Mouse (Mus musculus): ENCODE results near the gene Ppm1e. TPM values are rescaled to one million over a fixed set of nuclear protein-coding genes. Genes with fewer than 3 reads are reported as not detected.
"Not testable (repeated sequence)": the region's sequence is repeated elsewhere in the genome, so short reads cannot be mapped to it uniquely, and the experiment has no call there.

Ppm1e gene
- total RNA-seq, 2 experiments from 2014 or later: 0.59 to 0.67 TPM

DNA sequence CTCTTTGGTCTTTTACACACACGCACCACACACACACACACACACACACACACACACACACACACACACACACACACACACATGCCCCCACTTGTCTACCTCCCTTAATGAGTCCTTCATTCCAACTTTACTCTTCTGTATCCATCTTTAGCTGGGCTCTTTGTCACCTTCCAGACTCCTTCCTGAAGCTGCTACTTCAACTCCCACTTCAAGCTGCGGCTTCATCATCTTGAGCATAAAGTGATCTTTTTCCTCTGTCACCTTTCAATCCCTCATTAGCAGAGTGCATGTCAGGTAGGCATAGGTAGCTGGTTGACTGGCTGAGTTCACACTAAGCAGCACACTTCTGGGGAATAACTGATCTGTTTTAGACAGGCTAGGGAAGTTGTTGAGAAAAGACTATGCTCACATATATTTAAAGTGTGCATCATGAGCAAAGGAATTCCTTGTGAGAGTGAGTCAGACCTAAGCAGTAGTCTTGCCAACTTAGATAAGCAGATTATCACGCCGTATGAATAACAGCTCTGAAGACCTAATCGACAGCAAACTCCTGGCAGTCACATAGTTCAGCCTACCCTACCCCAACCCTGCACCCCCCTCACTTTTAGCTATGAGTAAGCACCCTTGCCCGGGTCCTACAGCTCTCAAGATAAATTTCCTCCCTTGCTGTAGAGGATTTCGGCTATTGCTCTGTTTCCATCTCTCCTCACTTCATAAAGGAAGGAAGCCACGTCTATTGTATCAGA is 49.3 kb downstream of the Ppm1e start:
- no peak for DNase-seq

DNA sequence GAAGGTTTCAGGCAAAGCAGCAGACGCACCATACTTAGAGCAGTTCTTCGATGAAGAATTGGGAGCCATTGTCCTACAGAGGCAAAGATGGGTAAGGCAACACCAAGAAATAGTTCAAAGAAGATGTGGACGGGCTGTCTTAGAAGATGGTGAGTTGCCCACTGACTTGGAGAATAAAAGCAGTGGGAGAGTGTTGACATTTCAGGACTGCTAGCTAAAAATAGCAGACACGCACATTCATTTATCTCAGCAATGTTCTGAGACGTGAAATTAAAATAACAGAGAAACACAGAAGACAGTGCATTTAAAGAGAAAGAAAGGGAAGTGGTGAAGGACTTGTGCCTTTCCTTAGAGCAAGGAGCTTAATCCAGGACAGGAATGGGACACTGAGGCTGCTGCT is 59.8 kb downstream of the Ppm1e start:
- DNase-seq: no peak

DNA sequence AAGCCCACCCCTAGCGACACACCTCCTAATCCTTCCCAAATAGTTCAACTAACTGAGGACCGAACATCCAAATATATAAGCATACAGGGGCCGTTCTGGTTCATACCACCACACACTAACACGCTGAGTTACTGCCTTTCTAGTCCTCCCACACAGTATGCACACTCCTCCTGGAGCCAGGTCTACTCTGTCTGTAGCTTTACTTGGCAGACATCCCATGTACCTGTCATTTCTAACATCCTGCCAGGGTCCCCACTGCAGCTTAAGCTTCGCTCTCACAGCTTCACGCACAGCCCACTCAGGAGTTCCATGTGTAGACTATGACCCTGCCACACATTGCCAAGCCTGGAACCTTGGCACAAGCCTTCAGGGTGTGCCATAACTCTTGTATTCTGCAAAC is 62.4 kb downstream of the Ppm1e start:
- DNase-seq: no peak

DNA sequence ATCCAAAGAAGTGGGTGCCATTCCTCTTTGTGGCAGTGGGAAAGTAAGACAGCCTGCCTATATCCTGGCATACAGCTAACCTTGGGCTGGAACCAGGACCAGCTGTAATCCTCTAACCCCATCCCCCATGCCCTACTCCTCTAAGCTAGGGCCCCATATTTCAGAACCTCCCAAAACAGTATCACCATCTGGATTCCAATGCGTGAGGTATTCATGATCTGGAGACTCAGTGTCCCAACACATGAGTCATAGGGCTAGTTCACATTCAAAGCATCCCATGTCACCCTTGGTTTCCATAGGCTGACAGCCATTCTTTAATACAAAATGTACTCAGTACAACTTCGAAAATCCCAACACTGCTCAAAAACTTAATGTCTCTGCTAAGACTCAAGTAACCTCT is 63.2 kb downstream of the Ppm1e start:
- DNase-seq: no peak

DNA sequence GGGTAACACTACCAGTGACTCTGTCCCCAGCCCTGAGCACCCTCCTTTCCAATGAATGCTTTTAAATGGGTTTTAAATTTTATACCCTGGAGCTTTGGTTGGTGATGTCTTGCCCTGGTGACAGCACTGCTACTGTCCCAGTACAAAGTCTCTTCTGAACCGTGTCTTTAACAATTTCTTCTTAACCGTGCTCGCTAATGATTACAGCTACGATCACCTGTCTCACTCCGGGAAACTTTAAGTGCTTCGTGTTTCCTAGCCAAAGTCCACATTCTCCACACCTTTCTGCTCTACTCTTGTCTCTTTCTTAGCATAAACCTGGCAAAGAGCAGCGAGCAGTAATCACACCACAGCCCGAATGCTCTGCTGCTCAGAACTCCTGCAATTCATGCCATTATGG is 69.5 kb downstream of the Ppm1e start:
- no peak for DNase-seq

DNA sequence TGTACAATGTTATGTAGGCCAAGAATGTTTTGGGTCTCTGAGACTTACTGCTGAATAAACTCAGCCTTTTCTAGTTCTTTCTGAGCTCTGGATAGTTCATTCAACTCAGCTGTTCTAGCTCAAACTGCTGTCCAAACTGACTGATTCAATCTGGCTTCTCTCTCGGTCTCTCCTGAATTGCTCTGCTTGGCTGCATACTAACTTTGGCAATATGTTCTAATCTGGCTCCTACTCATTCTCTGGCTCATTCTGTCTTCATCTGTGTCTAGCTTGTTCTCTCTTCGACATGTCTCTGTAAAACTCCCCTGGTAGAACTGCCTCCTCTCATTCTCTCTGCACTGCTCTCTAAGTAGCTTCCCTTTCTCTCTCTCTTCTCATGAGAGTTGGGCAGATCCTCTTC is 72.6 kb downstream of the Ppm1e start:
- no peak for DNase-seq

DNA sequence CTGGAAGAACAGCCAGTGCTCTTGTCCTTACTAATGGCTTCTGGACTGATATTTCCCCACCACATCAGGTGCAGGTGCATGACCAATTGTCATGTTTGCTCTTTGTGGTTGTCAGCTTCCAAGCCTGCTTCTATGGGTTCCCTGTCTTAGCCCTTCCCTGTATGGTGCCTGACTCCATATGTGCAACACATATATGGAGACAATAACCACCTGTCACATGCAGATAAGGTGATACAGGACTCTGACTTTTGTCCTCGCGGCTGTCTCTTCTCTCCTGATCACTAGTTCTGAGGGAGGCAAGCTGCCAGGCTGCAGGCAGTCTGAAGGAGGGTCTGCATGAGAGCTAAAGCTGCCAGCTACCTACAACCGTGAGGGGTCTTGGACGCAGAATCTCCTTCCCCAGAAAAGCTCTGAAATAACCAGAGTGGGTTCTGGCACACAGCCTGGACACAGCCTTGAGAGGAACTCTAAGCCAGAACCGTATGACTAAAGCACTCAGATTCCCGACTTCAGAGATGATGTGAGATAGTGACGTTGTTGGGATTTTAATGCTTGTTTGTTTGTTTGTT is 76.8 kb downstream of the Ppm1e start:
- no peak for DNase-seq

DNA sequence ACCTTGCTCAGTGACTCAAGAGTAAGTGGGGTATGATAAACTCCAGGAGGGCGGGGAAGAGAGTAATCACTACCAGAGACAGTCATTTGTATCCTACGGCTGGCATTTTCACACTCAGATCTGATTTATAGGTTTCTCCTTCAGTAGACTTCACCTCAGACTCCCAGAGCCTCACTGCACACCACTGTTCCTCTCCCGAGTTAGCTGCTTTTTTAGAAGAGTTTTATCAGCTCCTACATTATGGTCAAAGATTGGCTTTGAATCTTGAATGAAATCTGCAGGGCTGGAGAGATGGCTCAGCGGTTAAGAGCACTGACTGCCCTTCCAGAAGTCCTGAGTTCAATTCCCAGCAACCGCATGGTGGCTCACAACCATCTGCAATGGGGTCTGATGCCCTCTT is 79.4 kb downstream of the Ppm1e start:
- no peak for DNase-seq

DNA sequence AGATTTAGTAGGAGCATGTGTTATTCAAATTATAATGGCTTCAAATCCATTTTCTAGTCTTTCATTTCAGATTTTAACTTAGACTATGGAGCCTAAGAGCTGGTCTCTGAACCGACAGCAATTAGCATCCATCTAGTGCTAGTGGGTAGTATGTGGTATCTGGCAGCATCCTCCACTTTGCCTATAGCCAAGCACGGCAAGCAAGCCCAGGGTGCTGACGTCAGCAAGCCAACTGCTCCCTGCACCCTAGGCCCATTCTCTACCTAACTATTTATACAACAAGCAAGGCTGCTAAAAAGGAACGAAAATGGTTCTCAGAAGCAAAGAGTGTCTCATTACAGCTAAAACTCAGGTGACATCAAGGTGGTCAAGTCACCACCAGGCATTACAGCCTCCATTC is 80.0 kb downstream of the Ppm1e start:
- no peak for DNase-seq

DNA sequence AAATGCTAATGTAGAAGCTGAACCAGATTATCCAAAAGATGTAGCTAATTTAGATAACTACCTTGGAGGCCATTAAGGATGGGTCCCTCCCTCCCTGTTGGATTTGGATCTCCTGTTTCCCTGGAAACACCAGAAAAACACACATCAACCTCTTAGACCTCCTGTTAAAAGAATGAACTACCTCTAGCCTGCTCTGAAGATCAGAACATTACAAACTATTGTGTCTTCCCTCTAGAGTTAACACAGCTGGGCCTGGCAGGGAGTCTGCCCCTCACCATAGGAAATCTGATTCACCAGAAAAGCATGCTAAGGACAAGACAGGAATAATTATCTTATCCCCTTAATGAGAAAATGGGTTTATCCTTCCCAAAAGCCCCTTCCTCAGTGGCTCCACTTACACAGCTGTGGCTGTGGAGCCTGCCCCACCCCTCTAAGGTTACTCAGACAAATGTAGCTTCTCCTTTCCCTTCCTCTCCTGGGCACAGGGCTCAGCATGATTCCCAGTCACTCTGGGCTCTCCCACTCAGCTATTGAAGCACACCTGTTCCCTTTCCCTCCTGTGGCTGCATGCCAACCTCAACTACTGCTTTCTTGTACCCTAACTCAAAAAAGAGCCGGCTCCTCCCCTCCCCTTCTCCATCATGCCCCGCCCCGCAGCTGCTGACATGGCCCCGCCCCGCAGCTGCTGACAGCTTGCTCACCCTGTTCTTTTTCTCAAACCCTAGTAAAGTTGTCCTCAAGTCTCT is 82.4 kb downstream of the Ppm1e start:
- DNase-seq: no peak

DNA sequence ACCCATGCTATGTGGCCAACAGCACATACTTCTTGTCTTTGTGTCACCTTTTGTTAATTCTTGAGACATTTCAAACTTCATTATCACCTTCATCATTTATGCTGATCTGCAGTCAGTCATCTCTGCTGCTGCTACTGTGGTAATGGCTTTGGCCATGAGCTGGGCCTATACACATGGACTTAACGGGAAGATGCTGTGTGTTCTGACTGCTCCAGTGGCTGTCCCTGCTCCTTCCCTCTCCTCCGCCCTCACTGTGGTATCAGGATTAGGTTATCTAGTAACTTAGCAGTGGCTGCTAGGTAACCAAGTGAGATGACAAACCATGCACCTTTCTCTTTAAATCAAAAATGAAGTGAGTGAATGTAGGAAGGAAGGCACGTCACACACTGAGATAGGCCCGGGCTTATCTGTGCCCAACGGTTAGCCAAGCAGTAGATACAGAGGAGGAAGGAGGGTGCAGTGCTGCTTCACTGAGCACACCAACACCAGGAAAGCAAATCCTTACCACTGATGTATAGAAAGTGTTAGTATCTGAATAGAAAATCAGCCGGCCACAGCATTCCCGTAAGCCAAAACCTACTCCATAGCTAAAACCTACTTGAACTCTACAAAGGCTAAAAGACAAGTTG is 83.3 kb downstream of the Ppm1e start:
- DNase-seq: no peak

DNA sequence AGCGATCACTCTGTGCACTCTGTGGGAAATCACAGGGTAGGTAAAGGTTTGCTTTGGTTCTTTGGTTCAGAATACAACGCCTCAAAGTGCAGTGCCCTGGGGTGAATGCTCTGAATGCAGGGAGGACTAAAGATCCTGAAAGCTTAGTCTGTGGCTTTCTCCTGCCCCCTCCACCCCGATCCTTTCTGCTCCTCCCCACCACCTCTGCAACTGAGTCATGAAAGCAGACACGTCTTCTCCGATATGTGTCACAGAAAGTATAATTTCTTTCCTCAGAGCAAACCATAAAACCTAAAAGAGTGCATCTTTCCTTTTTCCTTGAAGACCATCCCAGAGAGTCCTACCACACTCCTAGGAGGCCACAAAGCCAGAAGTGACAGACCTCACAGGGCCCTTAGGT is 86.1 kb downstream of the Ppm1e start:
- DNase-seq: no peak

DNA sequence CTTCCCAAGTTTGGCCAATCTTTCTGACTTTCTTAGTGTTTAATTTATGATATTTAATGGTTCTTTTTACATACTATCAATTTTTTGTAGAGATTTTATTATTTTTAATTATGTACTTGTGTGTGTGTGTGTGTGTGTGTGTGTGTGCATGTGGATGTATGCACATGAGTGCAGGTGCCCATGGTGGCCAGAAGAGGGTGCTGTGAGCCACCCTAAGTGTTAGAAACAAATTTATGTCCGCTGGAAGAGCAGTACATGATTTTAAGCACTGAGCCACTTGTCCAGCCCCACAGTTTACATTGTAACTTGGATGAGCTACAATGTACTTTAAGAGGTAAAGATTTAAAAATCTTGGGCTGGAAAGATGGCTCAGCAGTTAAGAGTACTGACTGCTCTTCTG is 87.3 kb downstream of the Ppm1e start:
- no peak for DNase-seq

DNA sequence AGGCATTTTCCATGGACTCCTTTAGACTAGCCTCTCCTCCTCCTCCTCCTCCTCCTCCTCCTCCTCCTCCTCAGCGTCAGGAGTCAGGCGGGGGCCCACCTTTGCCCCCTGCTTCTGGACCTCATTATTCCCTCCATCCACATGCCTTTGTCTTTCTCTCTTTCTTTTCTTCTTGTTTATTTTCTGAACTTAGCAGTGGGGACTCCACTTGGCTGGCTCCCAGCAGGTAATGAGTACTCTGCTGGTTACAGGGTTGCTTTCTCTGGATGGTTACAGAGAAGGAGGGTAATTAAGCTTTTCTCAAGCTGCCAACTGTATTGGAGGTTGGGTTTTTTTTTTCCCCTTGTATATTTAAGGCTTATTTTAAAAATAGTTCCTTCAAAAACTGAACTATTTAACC is 87.9 kb downstream of the Ppm1e start:
- DNase-seq: no peak

DNA sequence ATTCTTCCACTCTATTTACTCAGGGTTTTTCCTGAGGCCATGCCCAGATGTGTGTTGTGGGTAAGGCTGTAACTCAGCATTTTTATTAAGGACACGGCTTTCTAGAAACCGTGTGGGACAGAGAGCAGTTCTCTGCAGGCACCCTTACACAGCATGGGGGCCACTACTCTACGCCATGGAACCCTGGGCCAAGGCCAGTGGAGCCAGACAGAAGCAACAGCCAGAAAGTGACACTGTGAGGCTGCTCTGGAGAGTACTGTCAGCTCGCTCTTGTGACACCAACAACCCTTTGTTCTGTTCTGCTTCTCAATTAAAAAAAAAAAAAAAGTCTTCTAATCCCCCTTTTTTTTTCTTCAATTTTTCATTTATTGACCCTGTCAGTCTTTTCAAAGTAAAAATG is 88.4 kb downstream of the Ppm1e start:
- no peak for DNase-seq

DNA sequence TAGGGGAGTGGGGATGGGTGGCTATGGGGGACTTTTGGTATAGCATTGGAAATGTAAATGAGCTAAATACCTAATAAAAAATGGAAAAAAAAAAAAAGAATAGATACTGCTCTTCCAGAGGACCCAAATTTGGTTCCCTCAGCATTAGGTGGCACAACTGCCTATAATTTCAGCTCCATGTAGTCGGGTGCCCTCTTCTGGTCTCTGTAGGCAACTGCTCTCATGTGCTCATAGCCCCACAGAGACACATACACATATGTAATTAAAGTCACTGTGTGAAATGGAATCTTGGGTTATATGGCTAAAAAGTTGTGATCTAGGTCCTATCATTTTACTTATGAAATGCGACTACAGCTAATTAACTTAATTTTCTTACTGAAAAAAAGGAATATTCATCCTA is 90.0 kb downstream of the Ppm1e start:
- DNase-seq: no peak

DNA sequence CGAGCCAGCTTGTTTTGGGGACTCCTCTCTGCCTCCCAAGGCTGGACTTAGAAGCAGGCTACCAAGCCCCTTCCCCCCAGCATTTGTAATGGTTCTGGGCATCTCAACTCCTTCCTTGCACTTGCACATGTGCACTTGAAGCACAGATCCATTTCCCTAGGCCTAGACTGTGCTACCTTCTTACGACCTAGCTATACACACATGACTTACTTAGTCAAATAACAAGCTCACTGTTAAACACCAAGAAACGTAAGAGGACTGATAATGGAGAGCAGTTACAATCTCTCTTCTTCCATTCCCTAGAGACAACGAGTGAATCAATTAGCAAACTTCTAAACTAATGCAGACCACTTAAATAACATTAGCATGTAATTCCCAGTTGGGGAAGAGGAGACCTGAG is 92.6 kb downstream of the Ppm1e start:
- DNase-seq: no peak

DNA sequence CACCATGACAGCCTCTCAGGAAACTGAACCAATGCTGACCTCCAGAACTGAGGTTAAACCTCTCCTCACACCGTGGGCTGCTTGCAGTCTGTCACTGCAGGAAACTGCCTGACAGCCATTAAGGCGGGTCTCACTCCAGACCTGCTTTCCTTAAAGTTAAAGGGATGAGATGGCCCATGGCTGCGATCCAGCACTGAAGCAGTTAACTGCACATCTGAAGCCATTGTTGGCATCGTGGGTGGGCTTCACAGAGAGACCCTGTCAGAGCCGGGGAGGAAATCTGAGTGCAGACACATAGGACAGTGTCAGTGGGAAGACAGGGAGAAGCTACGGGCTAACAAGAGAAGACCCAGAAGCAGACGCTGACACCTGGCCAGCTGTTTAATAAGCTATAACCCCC is 94.9 kb downstream of the Ppm1e start:
- no peak for DNase-seq

DNA sequence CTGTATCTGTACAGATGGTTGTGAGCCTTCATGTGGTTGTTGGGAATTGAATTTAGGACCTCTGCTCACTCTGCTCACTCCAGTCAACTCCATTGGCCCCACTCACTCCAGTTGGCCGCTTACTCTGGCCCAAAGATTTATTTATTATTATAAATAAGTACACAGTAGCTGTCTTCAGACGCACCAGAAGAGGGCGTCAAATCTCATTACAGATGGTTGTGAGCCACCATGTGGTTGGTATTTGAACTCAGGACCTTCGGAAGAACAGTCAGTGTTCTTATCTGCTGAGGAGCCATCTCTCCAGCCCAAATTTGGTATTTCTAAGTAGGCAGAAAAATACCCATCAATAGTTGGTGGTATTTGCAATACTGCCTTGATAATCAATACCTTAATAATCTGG is 97.1 kb downstream of the Ppm1e start:
- not testable (repeated sequence) for DNase-seq

DNA sequence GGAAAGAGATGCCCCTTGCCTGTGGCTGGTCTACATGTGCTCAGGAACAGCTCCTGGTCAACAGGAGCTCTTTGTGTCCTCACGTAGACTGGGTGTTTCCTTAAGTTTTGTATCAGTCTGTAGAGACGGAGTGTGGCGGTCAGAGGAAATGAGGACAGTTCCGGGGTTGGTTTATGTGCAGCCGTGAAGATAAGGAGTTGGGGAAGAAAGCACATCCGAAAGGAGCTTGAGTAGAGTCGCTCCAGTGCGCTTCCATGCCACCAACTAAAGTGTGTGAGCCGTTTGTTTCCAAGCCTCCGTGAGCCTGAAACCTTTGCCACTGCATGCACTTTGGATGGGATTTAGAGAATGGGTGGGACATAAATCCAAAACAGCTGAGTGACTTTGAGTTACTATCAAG is 99.0 kb downstream of the Ppm1e start:
- DNase-seq: no peak

DNA sequence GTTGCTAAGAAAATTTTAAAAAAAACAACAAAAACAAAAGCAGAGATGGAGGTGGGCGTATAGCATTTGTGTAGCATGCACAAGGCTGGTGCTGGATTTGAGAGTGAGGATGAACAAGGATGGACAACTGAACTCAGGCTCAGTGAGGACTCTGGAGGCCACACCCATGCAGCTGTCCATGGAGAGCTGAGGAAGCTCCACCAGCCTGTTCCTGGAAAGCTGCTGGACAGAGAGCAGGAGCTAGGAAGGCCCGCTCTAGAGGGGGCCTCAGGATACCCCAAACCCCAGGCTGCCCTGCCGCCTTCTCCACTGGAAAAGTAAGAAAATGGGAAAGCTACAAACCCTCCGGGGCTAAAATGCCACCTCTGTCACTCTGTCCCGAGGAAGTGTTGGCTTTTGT is 101.5 kb downstream of the Ppm1e start:
- no peak for DNase-seq

DNA sequence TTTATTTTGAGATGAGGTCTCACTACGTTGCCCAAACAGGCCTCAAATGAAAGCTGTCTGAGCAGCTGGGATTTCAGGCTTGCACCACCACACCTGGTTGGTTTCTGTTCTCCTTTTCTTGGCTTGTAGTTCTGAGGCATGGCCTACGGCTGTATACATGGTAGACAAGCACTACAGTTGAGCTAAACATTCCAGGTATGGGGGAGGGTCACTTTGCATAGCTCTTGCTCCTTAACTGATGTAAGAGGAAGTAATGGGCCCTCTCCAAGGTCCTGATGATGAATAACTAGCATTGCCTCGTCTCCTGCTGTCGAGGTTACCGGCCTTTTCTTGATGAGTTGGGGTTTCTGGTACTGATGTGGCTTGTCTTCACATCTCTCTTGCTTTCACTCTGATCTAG is 104.7 kb downstream of the Ppm1e start:
- no peak for DNase-seq

DNA sequence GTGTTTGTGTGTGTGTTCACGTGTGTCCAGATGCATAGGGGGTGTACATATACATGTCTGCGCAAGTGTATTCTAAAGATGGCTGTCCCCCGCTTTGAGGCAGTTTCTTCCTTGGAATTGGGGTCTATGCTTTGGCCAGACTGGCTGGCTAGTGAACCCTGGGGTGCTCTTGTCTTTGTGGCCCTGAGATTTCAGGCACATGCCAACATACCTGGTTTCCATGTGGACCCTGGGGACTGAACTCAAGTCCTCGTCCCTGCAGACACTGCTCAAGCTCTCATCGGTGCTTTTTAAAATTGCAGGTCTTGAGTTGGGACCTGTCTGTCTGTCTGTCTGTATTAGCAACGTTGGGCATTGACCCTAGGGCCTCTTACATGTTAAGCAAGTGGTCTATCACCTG is 105.5 kb downstream of the Ppm1e start:
- no peak for DNase-seq
